Mouse (Mus musculus) stomach, embryonic 15.5 days (tissue): ENCODE results near the gene Cep295. TPM values are rescaled to one million over a fixed set of nuclear protein-coding genes. Genes with fewer than 3 reads are reported as not detected.

Experiments used
- ATAC-seq: fragments of 200-750 bp; cut with Nextera tagmentation; 2 replicates; pipeline ENCODE4 v1.8.0; 2017; ENCODE audit warnings: low read depth, moderate number of reproducible peaks, moderate TSS enrichment; ENCODE audit not compliant: insufficient read depth, low FRiP score
- H3K27ac ChIP-seq: fragments of 300-500 bp; sonication (generic); 2 replicates; pipeline ENCODE4 v1.5.1; 2015; ENCODE audit warnings: mild to moderate bottlenecking, inconsistent platforms
- H3K27me3 ChIP-seq: fragments of 300-500 bp; sonication (generic); replicated peaks from 2 replicates; pipeline ENCODE4 v1.6.1; 2015; ENCODE audit warnings: inconsistent platforms
- H3K36me3 ChIP-seq: fragments of 300-500 bp; sonication (generic); 2 replicates; pipeline ENCODE4 v1.6.1; 2015; ENCODE audit warnings: inconsistent platforms
- H3K4me1 ChIP-seq: fragments of 300-500 bp; sonication (generic); 2 replicates; pipeline ENCODE4 v1.6.1; 2015; ENCODE audit warnings: inconsistent platforms
- H3K4me2 ChIP-seq: fragments of 300-500 bp; sonication (generic); 2 replicates; pipeline ENCODE4 v1.6.1; 2015; ENCODE audit warnings: mild to moderate bottlenecking, inconsistent platforms
- H3K4me3 ChIP-seq: fragments of 300-500 bp; sonication (generic); replicated peaks from 2 replicates; pipeline ENCODE4 v1.5.1; 2015; ENCODE audit warnings: inconsistent platforms
- H3K9ac ChIP-seq: fragments of 300-500 bp; sonication (generic); 2 replicates; pipeline ENCODE4 v1.6.1; 2015; ENCODE audit warnings: inconsistent platforms
- H3K9me3 ChIP-seq: fragments of 300-500 bp; sonication (generic); 2 replicates; pipeline ENCODE4 v1.6.1; 2016; ENCODE audit warnings: inconsistent platforms
- WGBS: fragments of 180-500 bp; shearing (Covaris S2); methylation state at CpG from one replicate; pipeline ENCODE4 v1.1.7; 2015; 5-methylcytosine and 5-hydroxymethylcytosine counted together
- microRNA-seq: library from miRNA; unstranded; fragments of <30 nt; microRNA quantifications from one replicate; pipeline ENCODE4, GENCODE M21; 2016
- polyA plus RNA-seq: library from polyadenylated mRNA; unstranded; fragments of >200 nt; fragmentation: Nextera tagmentation; extraction: Ambion mirVana; gene quantifications from 2 replicates; pipeline ENCODE4 v1.2.1, GENCODE M21; 2015

Gene Cep295
- polyA plus RNA-seq, 1 experiment from 2014 or later: 14.2 TPM

- H3K4me3 ChIP-seq: peak within 1 kb of the TSS; percentile 95
- peak within 1 kb of the TSS; percentile 93 for H3K27ac ChIP-seq
- peak within 1 kb of the TSS; percentile 73 for H3K4me2 ChIP-seq
- ATAC-seq: peak; percentile 97
- peak within 1 kb of the TSS; percentile 92 for H3K9ac ChIP-seq
- peaks cover 7% of the 10 kb centered on the region for H3K4me1 ChIP-seq
- WGBS: under 1% methylated on average over 57 of the region's 57 CpGs
- no peaks in the 10 kb centered on the region for H3K27me3 ChIP-seq
- peaks cover 7% of the 10 kb centered on the region for H3K36me3 ChIP-seq
- no peaks in the 10 kb centered on the region for H3K9me3 ChIP-seq
These were observed 77.7 kb downstream of the Cep295 start, which contains the start of gene Med17 for GRCm38 (mm10) chr9:15279649-15280490. Gene Med17 (minus strand): TSS chr9:15279931.

- no peak; the same call in 1 of the 2 replicates for ATAC-seq
- H3K4me1 ChIP-seq: peaks cover 7% of the 10 kb centered on the region
- 8% methylated on average over 19 of the region's 19 CpGs for WGBS
These were observed 78.4 kb downstream of the Cep295 start for GRCm38 (mm10) chr9:15279139-15279648.

GRCm38 (mm10) chr9:15278343-15278742, 79.2 kb downstream of the Cep295 start:
- peak overlapping the region; percentile 73; the same call in 1 of the 2 replicates for H3K4me2 ChIP-seq

More at GRCm38 (mm10) chr9:15279139-15279648, 78.4 kb downstream of the Cep295 start:
- H3K27ac ChIP-seq: peak overlapping the region; percentile 93
- H3K4me2 ChIP-seq: peak overlapping the region; percentile 73
- H3K9ac ChIP-seq: peak overlapping the region; percentile 92
- peaks cover 11% of the 10 kb centered on the region for H3K36me3 ChIP-seq
- no peaks in the 10 kb centered on the region for H3K9me3 ChIP-seq
- peak overlapping the region; percentile 95 for H3K4me3 ChIP-seq
- no peaks in the 10 kb centered on the region for H3K27me3 ChIP-seq

GRCm38 (mm10) chr9:15276855-15277254, 80.7 kb downstream of the Cep295 start:
- WGBS: 94% methylated on average over 4 of the region's 4 CpGs
- peaks cover 31% of the 10 kb centered on the region for H3K36me3 ChIP-seq

More at GRCm38 (mm10) chr9:15278343-15278742, 79.2 kb downstream of the Cep295 start:
- Histone ChIP-seq H3K36me3 (peaks cover 19% of the 10 kb centered on the region), H3K9ac (no peak overlapping the region), H3K27me3 (no peaks in the 10 kb centered on the region), H3K4me3 (no peak overlapping the region), H3K27ac (no peak overlapping the region), H3K4me1 (peaks cover 7% of the 10 kb centered on the region), H3K9me3 (no peaks in the 10 kb centered on the region)
- WGBS: 80% methylated on average over 3 of the region's 3 CpGs
- ATAC-seq: no peak

GRCm38 (mm10) chr9:15273981-15274380, 83.6 kb downstream of the Cep295 start:
- no peak overlapping the region for H3K4me3 ChIP-seq
- H3K27me3 ChIP-seq: no peaks in the 10 kb centered on the region
- H3K4me2 ChIP-seq: no peak overlapping the region
- no peak overlapping the region for H3K27ac ChIP-seq
- no peak for ATAC-seq
- 91% methylated on average over 2 of the region's 2 CpGs for WGBS
- peaks cover 54% of the 10 kb centered on the region for H3K36me3 ChIP-seq
- H3K4me1 ChIP-seq: no peaks in the 10 kb centered on the region
- H3K9me3 ChIP-seq: no peaks in the 10 kb centered on the region
- H3K9ac ChIP-seq: no peak overlapping the region

More at GRCm38 (mm10) chr9:15276855-15277254, 80.7 kb downstream of the Cep295 start:
- Histone ChIP-seq H3K9ac (no peak overlapping the region), H3K4me1 (peaks cover 7% of the 10 kb centered on the region), H3K4me2 (no peak overlapping the region), H3K27me3 (no peaks in the 10 kb centered on the region), H3K9me3 (no peaks in the 10 kb centered on the region), H3K27ac (no peak overlapping the region), H3K4me3 (no peak overlapping the region)
- ATAC-seq: no peak

Small RNA genes lying within 50 kb of the gene (microRNA-seq; reads per million reads assigned to microRNA genes)
- not detected for gene Gm49349
- gene mmu-mir-7650: not detected

Other genes starting within 250 kb of the Cep295 start
- gene Hephl1, start 245.7 kb downstream of the Cep295 start, polyA plus RNA-seq: not detected in 2 replicates
- 6.4 and 6.5 TPM in 2 replicates for gene Vstm5, start 118.7 kb downstream of the Cep295 start, polyA plus RNA-seq
- gene Med17, start 77.9 kb downstream of the Cep295 start, polyA plus RNA-seq: 31.9 and 33.5 TPM in 2 replicates
- gene Taf1d, start 51.6 kb downstream of the Cep295 start, polyA plus RNA-seq: 76.6 and 81.1 TPM in 2 replicates
- 8.8 and 10.1 TPM in 2 replicates for gene 4931406C07Rik, start 51.3 kb downstream of the Cep295 start, polyA plus RNA-seq
- 4.1 and 4.9 TPM in 2 replicates for gene Smco4, start 135.6 kb upstream of the Cep295 start, polyA plus RNA-seq